17 mouse cellular contexts compared by ENCODE assay signal in the genomic region with DNA sequence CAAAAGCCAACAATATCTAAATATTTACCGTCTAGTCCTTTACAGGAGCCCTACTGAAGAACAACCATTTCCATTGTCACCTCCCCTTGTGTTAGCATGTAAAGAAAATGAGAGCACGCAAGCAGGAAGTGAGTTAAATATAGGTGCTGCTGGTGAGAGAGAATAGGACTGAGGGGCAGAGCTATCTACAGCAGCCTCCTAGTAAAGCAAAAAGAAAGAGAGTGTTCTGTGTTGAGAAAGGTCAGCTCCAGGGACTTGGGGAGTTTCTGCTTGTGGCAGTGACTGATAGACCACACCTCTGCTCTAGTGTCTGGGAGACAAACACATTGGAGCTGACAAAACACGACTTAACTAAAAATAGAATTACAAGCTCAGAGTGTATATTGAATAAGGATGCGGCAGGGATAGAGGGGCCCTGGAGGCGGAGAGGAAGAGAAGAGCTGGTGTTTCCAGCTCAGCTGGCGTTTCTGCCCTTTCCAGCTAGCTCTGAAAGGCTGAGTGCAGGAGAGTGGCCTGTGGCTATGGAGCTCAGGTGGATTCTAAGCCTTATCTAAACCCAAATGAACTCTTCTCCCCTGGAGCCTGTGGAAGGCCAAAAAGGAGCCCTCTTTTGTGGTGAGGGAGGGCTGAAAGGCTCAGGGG.
DNase-seq lines count a peak whose midpoint lies in the region; ATAC-seq and TF ChIP-seq lines count a peak whose summit lies in the region.
"Had no signal": no experiment of that assay in that cellular context is flagged by ENCODE, and none has a peak within 500 bp of the region (broad histone marks: within the 10 kb centered on the region; RNA-seq: fewer than 3 reads in every experiment).

No protein-coding gene starts in this region.

- no peak for TF ChIP-seq POLR2A in kidney, adult 2 months (IDR thresholded peaks at IDR 0.05; ENCODE audit: low read depth, low read length)

- H3K4me1 ChIP-seq in hindbrain, embryonic 16.5 days (ENCODE audit: control insufficient read depth, insufficient read depth, low read depth, low read length) = no peaks in the 10 kb centered on the region; the same call in 1 of the 2 replicates
- peaks cover 10% of the 10 kb centered on the region; the same call in 1 of the 2 replicates for H3K4me1 ChIP-seq in neural tube, embryonic 15.5 days
- no peaks in the 10 kb centered on the region for H3K4me1 ChIP-seq in kidney, adult 2 months (ENCODE audit: control insufficient read depth, insufficient read depth, low read length)
- H3K4me1 ChIP-seq: limb, embryonic 12.5 days had no signal

- peak; percentile 13 to 36 for DNase-seq in left cerebral cortex, adult 18-20 months (ENCODE audit: low spot score in 2 of 2)
- DNase-seq in left cerebral cortex, adult 11 months (ENCODE audit: low spot score) = no peak
- DNase-seq in frontal cortex, postnatal 14 days (ENCODE audit: low spot score in 2 of 2) = peak; percentile 7 to 16
- no peak for DNase-seq in kidney, adult 2 months
- no peak for DNase-seq in embryo, embryonic 11 days
- no peak for DNase-seq in urinary bladder, postnatal 25 days (ENCODE audit: low spot score)
- DNase-seq: adrenal gland, postnatal 10 days; cerebellum, adult 11-12 months; gastrocnemius, postnatal 14 days; kidney, postnatal 25 days; lung, embryonic 14.5 days; spleen, adult 18-20 months; thymus, adult 18-20 months had no signal

- ATAC-seq in hindbrain, embryonic 16.5 days = peak; percentile 34; the same call in 1 of the 2 replicates
- ATAC-seq in neural tube, embryonic 15.5 days (ENCODE audit: low FRiP score) = no peak
- ATAC-seq: inflammation-experienced regulatory T-cells, adult 6 months had no signal

- no peaks in the 10 kb centered on the region for H3K27me3 ChIP-seq in hindbrain, embryonic 16.5 days (replicated peaks; ENCODE audit: control insufficient read depth, insufficient read depth, low read length)
- no peaks in the 10 kb centered on the region for H3K27me3 ChIP-seq in neural tube, embryonic 15.5 days (replicated peaks)
- H3K27me3 ChIP-seq in kidney, adult 2 months (replicated peaks; ENCODE audit: control insufficient read depth, insufficient read depth, low read length) = no peaks in the 10 kb centered on the region
- H3K27me3 ChIP-seq: limb, embryonic 12.5 days had no signal

- H3K9me3 ChIP-seq in hindbrain, embryonic 16.5 days (ENCODE audit: control insufficient read depth, low read length) = no peaks in the 10 kb centered on the region
- H3K9me3 ChIP-seq in neural tube, embryonic 15.5 days (replicated peaks) = no peaks in the 10 kb centered on the region
- H3K9me3 ChIP-seq: limb, embryonic 12.5 days had no signal

- H3K27ac ChIP-seq in hindbrain, embryonic 16.5 days (ENCODE audit: low read depth, low read length) = no peak overlapping the region
- peak overlapping the region; percentile 33; the same call in 1 of the 2 replicates for H3K27ac ChIP-seq in neural tube, embryonic 15.5 days (replicated peaks)
- no peak overlapping the region for H3K27ac ChIP-seq in kidney, adult 2 months (ENCODE audit: insufficient read depth, low read depth, low read length)
- H3K27ac ChIP-seq: limb, embryonic 12.5 days had no signal

- no peak overlapping the region; the same call in 1 of the 2 replicates for H3K9ac ChIP-seq in hindbrain, embryonic 16.5 days (ENCODE audit: low read depth, low read length)
- no peak overlapping the region for H3K9ac ChIP-seq in neural tube, embryonic 15.5 days (replicated peaks)
- H3K9ac ChIP-seq: limb, embryonic 12.5 days; lung, embryonic 14.5 days had no signal

- H3K4me3 ChIP-seq in hindbrain, embryonic 16.5 days (ENCODE audit: low read length) = no peak overlapping the region
- H3K4me3 ChIP-seq in neural tube, embryonic 15.5 days (replicated peaks) = no peak overlapping the region
- no peak overlapping the region for H3K4me3 ChIP-seq in kidney, adult 2 months (ENCODE audit: insufficient read depth, low read depth, low read length)
- H3K4me3 ChIP-seq: limb, embryonic 12.5 days had no signal

- TF ChIP-seq CTCF in kidney, adult 2 months (conservative IDR thresholded peaks at IDR 0.05; ENCODE audit: insufficient read depth, insufficient read length, low read depth, low read length) = no peak

- H3K36me3 ChIP-seq in hindbrain, embryonic 16.5 days (ENCODE audit: control insufficient read depth, insufficient read depth, low read length) = no peaks in the 10 kb centered on the region
- no peaks in the 10 kb centered on the region for H3K36me3 ChIP-seq in neural tube, embryonic 15.5 days
- no peaks in the 10 kb centered on the region for H3K36me3 ChIP-seq in kidney, adult 2 months (ENCODE audit: control insufficient read depth, insufficient read depth, low read length)
- H3K36me3 ChIP-seq: limb, embryonic 12.5 days had no signal

- WGBS in hindbrain, embryonic 16.5 days = 52% methylated on average over 6 of the region's 6 CpGs
- 48% methylated on average over 6 of the region's 6 CpGs for WGBS in neural tube, embryonic 15.5 days
- WGBS in kidney, adult 2 months = 61% methylated on average over 6 of the region's 6 CpGs

- H3K4me2 ChIP-seq in hindbrain, embryonic 16.5 days (ENCODE audit: low read length) = no peak overlapping the region
- H3K4me2 ChIP-seq in neural tube, embryonic 15.5 days = no peak overlapping the region
- H3K4me2 ChIP-seq: limb, embryonic 12.5 days; lung, embryonic 14.5 days had no signal

Comparison
In these comparisons a context has a peak if more than half of its experiments do, and no peak if none do; other contexts are left out.
1. DNase-seq: peak in left cerebral cortex, adult 18-20 months (2 of 2) and frontal cortex, postnatal 14 days (2 of 2); none in left cerebral cortex, adult 11 months (single experiment), kidney, adult 2 months (single experiment), embryo, embryonic 11 days (single experiment) and urinary bladder, postnatal 25 days (single experiment).